Mouse (Mus musculus): ENCODE results near the gene Ufsp2.

- TF ChIP-seq POLR2A (IDR thresholded peaks at IDR 0.05; ENCODE audit: low read depth, low read length): no peak
- no peak for TF ChIP-seq CTCF (conservative IDR thresholded peaks at IDR 0.05; ENCODE audit: insufficient read depth, insufficient read length, low read depth, low read length)
These were observed 4.4 kb upstream of the Ufsp2 start for GRCm38 (mm10) chr8:45970894-45971293.

Data from kidney, adult 2 months (tissue).